Mouse (Mus musculus) retina, postnatal 1 day (tissue): ENCODE results near the gene Hand2.
A peak's percentile ranks its signal among the peaks of the same experiment; 100 is the strongest.

Experiments
- DNase-seq: peaks from one replicate; pipeline ENCODE4 v3.0.0-alpha.2; 2012

Gene Hand2

GRCm38 (mm10) chr8:57343731-57344315, 23.0 kb downstream of the Hand2 start:
- DNase-seq, result peak; percentile 18

GRCm38 (mm10) chr8:57344956-57345870, 24.4 kb downstream of the Hand2 start:
- DNase-seq, result peak; percentile 23

- no peak for DNase-seq
Observed at GRCm38 (mm10) chr8:57346371-57346770, 25.6 kb downstream of the Hand2 start.

- DNase-seq, result peak; percentile 5
Observed at GRCm38 (mm10) chr8:57347141-57347540, 26.4 kb downstream of the Hand2 start.

GRCm38 (mm10) chr8:57348251-57348650, 27.5 kb downstream of the Hand2 start:
- no peak for DNase-seq

GRCm38 (mm10) chr8:57348866-57349520, 28.2 kb downstream of the Hand2 start:
- no peak for DNase-seq

- DNase-seq, result no peak
Observed at GRCm38 (mm10) chr8:57351861-57352260, 31.1 kb downstream of the Hand2 start.

- peak; percentile 88 for DNase-seq
Observed at GRCm38 (mm10) chr8:57353346-57354305, 32.8 kb downstream of the Hand2 start.

- no peak for DNase-seq
Observed at GRCm38 (mm10) chr8:57354876-57355275, 34.1 kb downstream of the Hand2 start.

GRCm38 (mm10) chr8:57356529-57357325, 35.9 kb downstream of the Hand2 start:
- no peak for DNase-seq

- no peak for DNase-seq
Observed at GRCm38 (mm10) chr8:57360493-57360892, 39.7 kb downstream of the Hand2 start.

- DNase-seq, result no peak
Observed at GRCm38 (mm10) chr8:57361003-57361805, 40.4 kb downstream of the Hand2 start.

GRCm38 (mm10) chr8:57362881-57363280, 42.1 kb downstream of the Hand2 start:
- DNase-seq, result no peak

GRCm38 (mm10) chr8:57374044-57374443, 53.3 kb downstream of the Hand2 start:
- no peak for DNase-seq
